Mouse (Mus musculus): Measurements from ENCODE around the gene Pla2g16. TPM values are rescaled to one million over a fixed set of nuclear protein-coding genes. Genes with fewer than 3 reads are reported as not detected.
A peak's percentile ranks its signal among the peaks of the same experiment; 100 is the strongest.

Pla2g16 gene
- polyA plus RNA-seq, 1 experiment from 2014 or later = 60.1 TPM

- H3K4me2 ChIP-seq = no peak overlapping the region
- WGBS = 25% methylated on average over 4 of the region's 4 CpGs
- H3K36me3 ChIP-seq = no peaks in the 10 kb centered on the region
- no peak overlapping the region for H3K9ac ChIP-seq
- no peaks in the 10 kb centered on the region for H3K9me3 ChIP-seq
- 0 out of 2 replicates have a peak, but pooled peaks have one; percentile 43 for ATAC-seq (ENCODE audit: extremely low read depth, insufficient number of reproducible peaks, low FRiP score, low TSS enrichment)
- H3K27ac ChIP-seq (replicated peaks) = peak overlapping the region; percentile 84
- no peak overlapping the region for H3K4me3 ChIP-seq
- peaks cover 37% of the 10 kb centered on the region for H3K4me1 ChIP-seq
- no peaks in the 10 kb centered on the region for H3K27me3 ChIP-seq (replicated peaks)
Observed at GRCm38 (mm10) chr19:7551550-7552300, 5.5 kb upstream of the Pla2g16 start.

GRCm38 (mm10) chr19:7552301-7552673 is 5.0 kb upstream of the Pla2g16 start:
- peak overlapping the region; percentile 84 for H3K27ac ChIP-seq (replicated peaks)

GRCm38 (mm10) chr19:7553441-7553840 is 3.8 kb upstream of the Pla2g16 start:
- ATAC-seq (ENCODE audit: extremely low read depth, insufficient number of reproducible peaks, low FRiP score, low TSS enrichment) = no peak
- Histone ChIP-seq H3K9ac (no peak overlapping the region), H3K27ac (replicated peaks) (no peak overlapping the region), H3K4me3 (no peak overlapping the region), H3K9me3 (no peaks in the 10 kb centered on the region), H3K4me1 (peaks cover 40% of the 10 kb centered on the region), H3K36me3 (no peaks in the 10 kb centered on the region), H3K27me3 (replicated peaks) (no peaks in the 10 kb centered on the region), H3K4me2 (no peak overlapping the region)

More at GRCm38 (mm10) chr19:7552301-7552673, 5.0 kb upstream of the Pla2g16 start:
- Histone ChIP-seq H3K4me2 (no peak overlapping the region), H3K4me1 (peaks cover 41% of the 10 kb centered on the region), H3K4me3 (no peak overlapping the region), H3K36me3 (no peaks in the 10 kb centered on the region), H3K9ac (no peak overlapping the region), H3K9me3 (no peaks in the 10 kb centered on the region), H3K27me3 (replicated peaks) (no peaks in the 10 kb centered on the region)
- ATAC-seq (ENCODE audit: extremely low read depth, insufficient number of reproducible peaks, low FRiP score, low TSS enrichment) = no peak
- 18% methylated on average over 2 of the region's 2 CpGs for WGBS

GRCm38 (mm10) chr19:7554881-7555280 is 2.4 kb upstream of the Pla2g16 start:
- Histone ChIP-seq H3K4me3 (no peak overlapping the region), H3K27ac (replicated peaks) (no peak overlapping the region), H3K4me1 (peaks cover 48% of the 10 kb centered on the region), H3K27me3 (replicated peaks) (no peaks in the 10 kb centered on the region), H3K4me2 (no peak overlapping the region), H3K9ac (no peak overlapping the region), H3K36me3 (peaks cover 7% of the 10 kb centered on the region), H3K9me3 (no peaks in the 10 kb centered on the region)
- ATAC-seq (ENCODE audit: extremely low read depth, insufficient number of reproducible peaks, low FRiP score, low TSS enrichment) = no peak
- 66% methylated on average over 4 of the region's 4 CpGs for WGBS

- no peak overlapping the region for H3K27ac ChIP-seq (replicated peaks)
- no peaks in the 10 kb centered on the region for H3K9me3 ChIP-seq
- peak overlapping the region; percentile 71; the same call in 1 of the 2 replicates for H3K4me3 ChIP-seq
- H3K36me3 ChIP-seq = peaks cover 9% of the 10 kb centered on the region
- H3K9ac ChIP-seq = no peak overlapping the region
- ATAC-seq (ENCODE audit: extremely low read depth, insufficient number of reproducible peaks, low FRiP score, low TSS enrichment) = no peak
- H3K4me2 ChIP-seq = peak overlapping the region; percentile 80
- H3K4me1 ChIP-seq = peaks cover 43% of the 10 kb centered on the region
- no peaks in the 10 kb centered on the region for H3K27me3 ChIP-seq (replicated peaks)
- 79% methylated on average over 1 of the region's 1 CpGs for WGBS
Observed at GRCm38 (mm10) chr19:7556641-7557040, 618 bp upstream of the Pla2g16 start.

GRCm38 (mm10) chr19:7557844-7558243 is 585 bp downstream of the Pla2g16 start:
- peak overlapping the region; percentile 71 for H3K4me3 ChIP-seq
- H3K36me3 ChIP-seq = peaks cover 9% of the 10 kb centered on the region
- H3K27ac ChIP-seq (replicated peaks) = peak overlapping the region; percentile 80

GRCm38 (mm10) chr19:7558675-7559074 is 1.4 kb downstream of the Pla2g16 start:
- peak overlapping the region; percentile 71 for H3K4me3 ChIP-seq
- H3K27me3 ChIP-seq (replicated peaks) = no peaks in the 10 kb centered on the region
- H3K4me2 ChIP-seq = peak overlapping the region; percentile 80
- H3K9ac ChIP-seq = peak overlapping the region; percentile 88
- H3K36me3 ChIP-seq = peaks cover 14% of the 10 kb centered on the region
- WGBS = 66% methylated on average over 4 of the region's 4 CpGs
- no peak overlapping the region for H3K27ac ChIP-seq (replicated peaks)
- peaks cover 39% of the 10 kb centered on the region for H3K4me1 ChIP-seq
- H3K9me3 ChIP-seq = no peaks in the 10 kb centered on the region
- ATAC-seq (ENCODE audit: extremely low read depth, insufficient number of reproducible peaks, low FRiP score, low TSS enrichment) = no peak

More at GRCm38 (mm10) chr19:7557844-7558243, 585 bp downstream of the Pla2g16 start:
- WGBS = 7% methylated on average over 4 of the region's 4 CpGs
- no peak for ATAC-seq (ENCODE audit: extremely low read depth, insufficient number of reproducible peaks, low FRiP score, low TSS enrichment)
- H3K4me2 ChIP-seq = peak overlapping the region; percentile 80
- H3K9me3 ChIP-seq = no peaks in the 10 kb centered on the region
- H3K27me3 ChIP-seq (replicated peaks) = no peaks in the 10 kb centered on the region
- peak overlapping the region; percentile 88 for H3K9ac ChIP-seq
- H3K4me1 ChIP-seq = peaks cover 40% of the 10 kb centered on the region

- Histone ChIP-seq H3K27me3 (replicated peaks) (no peaks in the 10 kb centered on the region), H3K9me3 (no peaks in the 10 kb centered on the region), H3K27ac (replicated peaks) (no peak overlapping the region), H3K4me2 (no peak overlapping the region), H3K4me1 (peaks cover 37% of the 10 kb centered on the region), H3K9ac (no peak overlapping the region), H3K36me3 (peaks cover 17% of the 10 kb centered on the region), H3K4me3 (no peak overlapping the region)
- 34% methylated on average over 4 of the region's 4 CpGs for WGBS
- no peak for ATAC-seq (ENCODE audit: extremely low read depth, insufficient number of reproducible peaks, low FRiP score, low TSS enrichment)
Observed at GRCm38 (mm10) chr19:7559986-7560385, 2.7 kb downstream of the Pla2g16 start.

- Histone ChIP-seq H3K4me2 (no peak overlapping the region), H3K4me3 (no peak overlapping the region), H3K27me3 (replicated peaks) (no peaks in the 10 kb centered on the region), H3K36me3 (peaks cover 21% of the 10 kb centered on the region), H3K9me3 (no peaks in the 10 kb centered on the region), H3K4me1 (peaks cover 37% of the 10 kb centered on the region), H3K27ac (replicated peaks) (no peak overlapping the region), H3K9ac (no peak overlapping the region)
- ATAC-seq (ENCODE audit: extremely low read depth, insufficient number of reproducible peaks, low FRiP score, low TSS enrichment) = no peak
- WGBS = 58% methylated on average over 3 of the region's 3 CpGs
Observed at GRCm38 (mm10) chr19:7561456-7561855, 4.2 kb downstream of the Pla2g16 start.

- no peak for ATAC-seq (ENCODE audit: extremely low read depth, insufficient number of reproducible peaks, low FRiP score, low TSS enrichment)
- H3K4me1 ChIP-seq = peaks cover 32% of the 10 kb centered on the region
- 73% methylated on average over 10 of the region's 10 CpGs for WGBS
Observed at GRCm38 (mm10) chr19:7562601-7563129, 5.4 kb downstream of the Pla2g16 start.

GRCm38 (mm10) chr19:7563676-7564075 is 6.4 kb downstream of the Pla2g16 start:
- no peak overlapping the region for H3K4me2 ChIP-seq
- no peak overlapping the region for H3K4me3 ChIP-seq
- no peak for ATAC-seq (ENCODE audit: extremely low read depth, insufficient number of reproducible peaks, low FRiP score, low TSS enrichment)
- H3K9me3 ChIP-seq = no peaks in the 10 kb centered on the region
- H3K4me1 ChIP-seq = peaks cover 31% of the 10 kb centered on the region
- H3K27ac ChIP-seq (replicated peaks) = no peak overlapping the region
- H3K9ac ChIP-seq = no peak overlapping the region
- H3K27me3 ChIP-seq (replicated peaks) = no peaks in the 10 kb centered on the region
- WGBS = 77% methylated on average over 2 of the region's 2 CpGs
- peaks cover 21% of the 10 kb centered on the region for H3K36me3 ChIP-seq

More at GRCm38 (mm10) chr19:7562601-7563129, 5.4 kb downstream of the Pla2g16 start:
- Histone ChIP-seq H3K9ac (no peak overlapping the region), H3K4me3 (no peak overlapping the region), H3K9me3 (no peaks in the 10 kb centered on the region), H3K27me3 (replicated peaks) (no peaks in the 10 kb centered on the region), H3K4me2 (peak overlapping the region; percentile 13; the same call in 1 of the 2 replicates), H3K36me3 (peaks cover 21% of the 10 kb centered on the region), H3K27ac (replicated peaks) (no peak overlapping the region)

GRCm38 (mm10) chr19:7564457-7564856 is 7.2 kb downstream of the Pla2g16 start:
- ATAC-seq (ENCODE audit: extremely low read depth, insufficient number of reproducible peaks, low FRiP score, low TSS enrichment) = no peak
- Histone ChIP-seq H3K27ac (replicated peaks) (no peak overlapping the region), H3K9ac (no peak overlapping the region), H3K27me3 (replicated peaks) (no peaks in the 10 kb centered on the region), H3K4me2 (no peak overlapping the region), H3K4me3 (no peak overlapping the region), H3K4me1 (peaks cover 27% of the 10 kb centered on the region), H3K36me3 (peaks cover 19% of the 10 kb centered on the region), H3K9me3 (no peaks in the 10 kb centered on the region)
- WGBS = 88% methylated on average over 1 of the region's 1 CpGs

Measured in heart, embryonic 13.5 days (tissue).